Mouse (Mus musculus) Patski (cell line): Measurements from ENCODE around the gene Ptpa. TPM values are rescaled to one million over a fixed set of nuclear protein-coding genes. Genes with fewer than 3 reads are reported as not detected.
A peak's percentile ranks its signal among the peaks of the same experiment; 100 is the strongest.

Experiments used
- ATAC-seq: fragments of 100-300 bp; one replicate; pipeline ENCODE4 v1.8.0; 2021
- CTCF ChIA-PET: fragments of 350-600 bp; sonication (Branson Sonifier 250); formaldehyde crosslinking; loops from one replicate; lab custom pipeline; 2022; ENCODE audit warnings: inconsistent platforms; lab: Charles Lee
- POLR2A ChIA-PET: fragments of 350-600 bp; sonication (Branson Sonifier 250); formaldehyde crosslinking; loops from one replicate; lab custom pipeline; 2022; ENCODE audit warnings: antibody characterized with exemption, inconsistent platforms; lab: Charles Lee
- DNase-seq: peaks from one replicate; pipeline ENCODE4 v3.0.0-alpha.2; 2011; ENCODE audit warnings: low read depth, low spot score
- H3K27me3 ChIP-seq: fragments of 371-371 bp; one replicate; pipeline ENCODE4 v1.5.1; 2021
- CTCF ChIP-seq: fragments of 100-300 bp; IDR thresholded peaks from one replicate; pipeline ENCODE4 v1.5.1; 2021
- in situ Hi-C: fragments of 300-500 bp; cut with MboI; formaldehyde crosslinking; loops from 3 replicates; pipeline ENCODE4 v1.11.1; 2018; ENCODE audit warnings: low pct_unique_long_range_greater_than_20kb, mixed read lengths
- polyA plus RNA-seq: library from polyadenylated mRNA; unstranded; gene quantifications from one replicate; pipeline ENCODE4 v1.2.3, GENCODE M21; 2021

Ptpa gene
- polyA plus RNA-seq, 1 experiment from 2014 or later = 165 TPM

DNA sequence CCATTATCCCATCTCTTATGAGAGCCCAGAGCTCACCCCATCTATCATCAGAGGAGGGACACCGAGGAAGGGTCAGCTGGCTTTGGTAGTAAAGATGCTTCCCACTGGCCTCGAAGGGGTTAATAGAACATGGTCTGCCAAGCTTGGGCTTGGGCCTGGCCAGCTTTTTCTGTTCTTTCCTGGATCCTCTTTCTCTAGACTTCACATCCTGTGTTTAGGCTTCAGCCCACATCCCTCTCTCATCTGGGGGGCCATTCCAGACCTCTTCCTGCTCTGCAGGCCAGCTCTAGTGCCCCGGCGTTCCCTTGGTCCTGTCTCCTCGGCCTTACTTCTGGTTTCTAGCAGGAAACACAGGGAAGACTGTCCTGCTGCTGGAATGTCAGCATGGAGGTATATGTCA, 28.2 kb downstream of the Ptpa start:
- ATAC-seq = no peak
- in situ Hi-C loops = no loop called here
- DNase-seq = no peak
- TF ChIP-seq CTCF = no peak
- H3K27me3 ChIP-seq = no peaks in the 10 kb centered on the region
- CTCF ChIA-PET = interaction anchor here (1.1 to 8.3 kb wide), 3 partner anchors 15 to 351 kb away, joined by 3 to 131 read pairs (median 10); no protein-coding TSS in a partner anchor
- POLR2A ChIA-PET = interaction anchor here (0.8 to 2.3 kb wide), 7 partner anchors 14 to 350 kb away, joined by 3 to 12 read pairs (median 3); no protein-coding TSS in a partner anchor

DNA sequence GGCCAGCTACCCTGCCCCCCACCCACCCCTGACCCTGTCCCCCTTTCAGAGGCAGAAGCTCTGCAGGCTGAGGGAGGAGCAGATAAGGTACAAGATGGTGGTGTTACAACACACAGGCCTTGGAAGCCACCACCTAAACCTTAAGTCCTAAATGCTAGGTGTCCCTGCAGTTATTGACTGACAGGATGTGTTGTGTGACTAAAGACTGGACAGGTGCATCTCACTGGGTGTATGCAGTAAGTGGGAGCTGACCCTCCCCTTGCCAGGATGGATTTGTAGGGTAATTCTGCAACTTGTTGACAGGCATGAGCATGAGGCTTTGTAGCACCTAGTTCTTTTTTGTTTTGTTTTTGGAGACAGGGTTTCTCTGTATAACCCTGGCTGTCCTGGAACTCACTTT, 28.6 kb downstream of the Ptpa start:
- no peak for TF ChIP-seq CTCF
- CTCF ChIA-PET = interaction anchor here (1.4 to 2.9 kb wide), 3 partner anchors 14 to 26 kb away, joined by 3 to 10 read pairs (median 6); no protein-coding TSS in a partner anchor
- ATAC-seq (no peak), DNase-seq (no peak)
- POLR2A ChIA-PET = interaction anchor here (1.1 to 2.3 kb wide), 5 partner anchors 14 to 350 kb away, joined by 3 to 12 read pairs (median 3); no protein-coding TSS in a partner anchor
- in situ Hi-C loops = no loop called here
- no peaks in the 10 kb centered on the region for H3K27me3 ChIP-seq

DNA sequence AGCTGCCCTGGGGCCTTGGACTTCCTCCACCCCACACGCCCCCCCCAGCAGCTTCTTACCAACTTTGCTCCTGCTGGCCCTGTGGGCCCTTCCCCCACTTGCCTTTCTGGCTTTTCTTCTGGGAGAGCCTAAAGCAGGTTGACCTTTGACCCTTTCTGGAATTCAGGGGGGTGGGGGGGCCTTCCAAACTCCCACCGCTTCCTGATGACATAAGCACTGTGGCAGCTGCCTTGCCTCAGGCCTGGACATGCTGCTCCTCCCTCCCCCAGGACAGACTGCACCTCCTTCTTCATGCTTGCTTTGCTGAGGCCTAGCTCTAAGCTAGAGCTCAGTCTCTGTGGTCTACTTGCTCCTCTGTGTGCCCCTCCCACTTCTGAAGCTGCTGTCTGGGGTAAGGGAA, 29.5 kb downstream of the Ptpa start:
- DNase-seq (peak; percentile 51), ATAC-seq (peak; percentile 55)
- TF ChIP-seq CTCF = no peak
- no peaks in the 10 kb centered on the region for H3K27me3 ChIP-seq
- POLR2A ChIA-PET = interaction anchor here (0.6 to 2.3 kb wide), 9 partner anchors 9 to 349 kb away, joined by 3 to 12 read pairs (median 4); no protein-coding TSS in a partner anchor
- in situ Hi-C loops = no loop called here
- CTCF ChIA-PET = interaction anchor here (1.4 to 2.9 kb wide), 4 partner anchors 13 to 25 kb away, joined by 3 to 10 read pairs (median 5); no protein-coding TSS in a partner anchor

DNA sequence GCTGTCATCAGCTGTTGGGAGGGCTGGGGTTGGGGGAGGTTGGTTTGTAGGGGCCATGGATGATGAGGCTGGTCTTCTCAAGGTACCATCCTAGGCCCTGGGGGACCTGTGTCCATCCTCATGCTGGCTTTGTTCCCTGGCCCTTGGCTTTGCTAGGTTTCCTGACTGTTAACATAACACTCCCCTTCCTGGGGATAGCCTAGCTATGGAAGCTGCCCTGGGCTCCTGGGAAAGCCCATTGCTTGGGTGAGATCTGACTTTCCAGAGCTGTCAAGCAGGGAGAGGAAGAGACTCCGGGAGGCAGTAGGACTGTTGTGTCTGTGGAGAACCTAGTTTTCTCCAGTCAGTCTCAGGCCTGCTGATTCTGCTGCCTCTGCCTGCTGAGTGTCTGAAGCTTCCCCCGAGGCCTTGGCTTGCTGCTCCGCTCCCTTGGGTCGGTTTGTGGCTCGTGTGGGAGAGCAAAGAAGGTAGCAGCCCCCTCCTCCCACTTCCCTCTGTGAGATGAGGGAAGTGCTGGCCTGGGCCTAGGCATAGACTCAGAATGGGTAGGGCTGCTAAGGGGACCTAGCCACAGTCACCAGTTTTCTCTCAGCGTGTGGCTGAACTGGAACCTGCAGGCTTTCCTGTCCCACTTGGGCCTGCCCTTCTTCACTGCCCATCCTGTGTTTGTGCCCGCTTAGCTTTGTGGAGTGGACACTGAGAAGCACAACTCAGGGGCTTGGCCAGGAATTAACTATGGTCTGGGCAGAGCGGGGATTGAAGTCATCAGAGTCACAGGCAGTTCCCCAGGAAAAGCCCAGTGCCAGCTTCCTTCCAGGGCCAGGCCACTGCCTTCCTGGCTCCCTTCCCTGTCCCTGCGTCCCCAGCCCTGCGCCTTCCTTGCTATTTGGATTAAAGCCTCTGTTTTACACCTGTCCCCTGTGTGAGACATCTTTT, 31.3 kb downstream of the Ptpa start:
- ChIA-PET CTCF (interaction anchor here (1.7 to 1.8 kb wide), 2 partner anchors 11 kb away, joined by 5 read pairs; no protein-coding TSS in a partner anchor), POLR2A (interaction anchor here (0.6 to 1.1 kb wide), 3 partner anchors 9 to 26 kb away, joined by 3 read pairs; no protein-coding TSS in a partner anchor)
- ATAC-seq (no peak), DNase-seq (no peak)
- in situ Hi-C loops = no loop called here
- no peak for TF ChIP-seq CTCF
- no peaks in the 10 kb centered on the region for H3K27me3 ChIP-seq

DNA sequence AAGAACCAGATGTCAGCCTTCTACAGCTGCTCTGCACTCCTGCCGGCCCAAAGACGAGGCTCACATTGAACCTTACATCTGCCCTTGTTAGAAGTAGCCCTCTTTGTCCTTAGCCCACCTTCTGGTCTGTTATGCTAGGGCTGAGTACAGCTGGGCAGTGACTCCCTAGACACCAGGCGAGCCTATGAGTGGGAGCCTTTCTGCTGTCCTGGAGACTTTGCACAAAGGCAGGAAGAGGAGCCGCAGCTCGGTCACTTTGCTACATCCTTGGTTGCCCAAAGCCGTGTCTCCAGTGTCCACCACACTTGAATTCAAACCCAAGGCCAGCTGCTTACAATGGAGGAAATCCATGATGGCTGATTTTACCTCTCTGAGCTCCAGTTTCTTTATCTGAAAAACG, 32.5 kb downstream of the Ptpa start:
- in situ Hi-C loops = no loop called here
- TF ChIP-seq CTCF = no peak
- H3K27me3 ChIP-seq = no peaks in the 10 kb centered on the region
- no peak for ATAC-seq
- ChIA-PET POLR2A (interaction anchor here (1.5 kb wide), 1 partner anchor 21 kb away, joined by 3 read pairs; no protein-coding TSS in a partner anchor), CTCF (interaction anchor here (1.7 kb wide), 1 partner anchor 12 kb away, joined by 5 read pairs; no protein-coding TSS in a partner anchor)
- no peak for DNase-seq

DNA sequence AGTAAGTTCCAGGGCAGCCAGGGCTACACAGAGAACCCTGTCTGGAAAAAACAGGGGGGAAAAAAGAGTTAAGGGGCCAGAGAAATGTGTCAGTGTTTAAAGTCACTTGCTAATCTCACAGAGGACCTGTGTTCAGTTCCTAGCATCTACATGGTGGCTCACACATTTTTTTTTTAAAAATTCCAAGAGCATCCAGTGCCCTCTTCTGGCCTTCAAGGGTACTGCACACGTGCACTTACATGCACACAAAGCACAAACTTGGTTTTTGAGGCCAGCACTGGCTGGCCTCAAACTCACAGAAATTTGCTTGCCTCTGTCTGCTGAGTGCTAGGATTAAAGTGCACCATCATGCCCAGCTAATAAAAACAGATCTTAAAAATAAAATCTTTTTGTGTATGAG, 34.7 kb downstream of the Ptpa start:
- ATAC-seq (no peak), DNase-seq (no peak)
- no peak for TF ChIP-seq CTCF
- in situ Hi-C loops = no loop called here
- ChIA-PET POLR2A (interaction anchor here (0.6 to 1.3 kb wide), 3 partner anchors 9 to 20 kb away, joined by 3 to 5 read pairs (median 4); no protein-coding TSS in a partner anchor), CTCF (no interaction called here)
- no peaks in the 10 kb centered on the region for H3K27me3 ChIP-seq

DNA sequence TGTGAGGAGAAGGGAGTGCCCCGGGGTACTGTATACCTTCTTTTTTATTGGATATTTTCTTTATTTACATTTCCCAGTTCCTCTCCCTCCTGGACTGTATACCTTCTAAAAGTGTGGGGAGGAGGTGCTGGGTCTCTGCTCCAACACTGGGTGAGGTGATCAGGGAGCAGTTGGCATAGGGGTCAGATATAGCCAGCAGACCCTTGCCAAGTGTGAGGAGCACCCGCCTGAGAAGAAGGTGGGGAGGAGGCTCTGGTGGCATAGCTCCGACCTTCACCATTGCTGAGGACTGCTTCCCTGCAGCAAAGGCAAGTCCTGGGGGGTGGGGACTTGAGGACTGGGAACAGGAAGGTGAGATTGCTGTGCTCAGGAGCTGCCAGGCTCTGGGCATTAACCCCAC, 35.7 kb downstream of the Ptpa start:
- no peak for DNase-seq
- ChIA-PET POLR2A (no interaction called here), CTCF (no interaction called here)
- ATAC-seq = no peak
- TF ChIP-seq CTCF = no peak
- no peaks in the 10 kb centered on the region for H3K27me3 ChIP-seq
- in situ Hi-C loops = no loop called here

DNA sequence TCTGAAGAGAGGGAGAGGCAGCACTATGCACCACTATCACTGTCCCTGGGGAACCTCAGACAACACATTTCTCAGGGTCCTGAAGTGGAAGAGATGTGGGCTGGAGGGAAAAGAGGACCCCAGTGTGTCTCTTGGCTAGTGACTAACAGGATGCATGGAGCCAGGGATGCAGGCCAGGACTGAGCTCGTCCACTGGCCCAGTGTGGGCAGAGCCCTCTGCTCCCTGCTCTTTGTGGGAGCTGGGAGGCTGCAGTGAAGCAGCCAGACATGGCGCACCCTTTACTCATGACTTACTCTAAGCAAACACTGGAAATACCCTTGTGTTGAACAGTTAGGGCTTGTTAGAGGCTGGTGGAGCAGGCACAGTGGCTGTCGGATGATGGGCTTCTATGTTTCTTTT, 37.7 kb downstream of the Ptpa start:
- in situ Hi-C loops = no loop called here

DNA sequence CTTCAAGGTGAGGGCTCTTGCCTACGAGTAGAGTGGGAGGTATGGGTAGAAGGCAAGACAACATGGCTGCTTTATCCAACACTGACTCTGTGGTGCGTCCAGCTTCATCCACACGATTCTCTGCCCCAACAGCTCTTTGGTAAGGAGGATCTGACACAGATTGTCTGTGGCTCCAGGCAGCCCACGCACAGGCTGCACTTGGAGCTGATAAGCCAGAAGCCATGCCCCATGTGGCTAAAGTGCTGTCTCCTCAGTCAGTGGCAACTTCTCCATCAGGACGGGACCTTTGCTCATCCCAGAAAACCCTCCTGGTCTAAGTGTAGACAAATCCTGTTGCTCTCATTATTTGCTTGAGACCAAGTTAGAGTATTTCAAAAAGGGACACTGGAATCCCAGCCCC, 38.7 kb downstream of the Ptpa start:
- CTCF ChIA-PET = no interaction called here
- no peak for DNase-seq

More for the DNA sequence above, 37.7 kb downstream of the Ptpa start:
- POLR2A ChIA-PET = interaction anchor here (1.0 kb wide), 1 partner anchor 12 kb away, joined by 4 read pairs; no protein-coding TSS in a partner anchor
- ATAC-seq (no peak), DNase-seq (no peak)
- no peak for TF ChIP-seq CTCF
- no peaks in the 10 kb centered on the region for H3K27me3 ChIP-seq
- CTCF ChIA-PET = no interaction called here

More for the DNA sequence above, 38.7 kb downstream of the Ptpa start:
- H3K27me3 ChIP-seq = no peaks in the 10 kb centered on the region
- in situ Hi-C loops = no loop called here
- no peak for TF ChIP-seq CTCF
- POLR2A ChIA-PET = interaction anchor here (0.6 to 1.0 kb wide), 2 partner anchors 13 to 254 kb away, joined by 4 read pairs; no protein-coding TSS in a partner anchor
- no peak for ATAC-seq
